24 mouse cellular contexts compared by ENCODE assay signal in genomic region chr3:122986906-122987305, GRCm38 (mm10). TPM values are rescaled to one million over a fixed set of nuclear protein-coding genes. Genes with fewer than 3 reads are reported as not detected.
DNase-seq lines count a peak whose midpoint lies in the region; ATAC-seq and TF ChIP-seq lines count a peak whose summit lies in the region.
"Had no signal": no experiment of that assay in that cellular context is flagged by ENCODE, and none has a peak within 500 bp of the region (broad histone marks: within the 10 kb centered on the region; RNA-seq: fewer than 3 reads in every experiment).

No protein-coding gene starts in this region.

- 63% methylated on average over 11 of the region's 11 CpGs for WGBS in heart, embryonic 12.5 days
- WGBS in kidney, adult 2 months, result 86% methylated on average over 11 of the region's 11 CpGs

- no peak for ATAC-seq in heart, embryonic 12.5 days (ENCODE audit: insufficient number of reproducible peaks, low FRiP score)
- ATAC-seq: inflammation-experienced regulatory T-cells, adult 6 months; liver, embryonic 12.5 days; midbrain, embryonic 13.5 days had no signal

- H3K27ac ChIP-seq in heart, embryonic 12.5 days (ENCODE audit: poor library complexity, severe bottlenecking), result peak overlapping the region; percentile 78
- peak overlapping the region; percentile 78 for H3K27ac ChIP-seq in kidney, adult 2 months (ENCODE audit: insufficient read depth, low read depth, low read length)
- H3K27ac ChIP-seq: embryonic facial prominence, embryonic 12.5 days; forebrain, embryonic 12.5 days; hindbrain, embryonic 13.5 days; limb, embryonic 13.5 days; liver, embryonic 12.5 days; midbrain, embryonic 13.5 days had no signal

- H3K4me1 ChIP-seq in heart, embryonic 12.5 days (replicated peaks), result peaks cover 31% of the 10 kb centered on the region
- H3K4me1 ChIP-seq in kidney, adult 2 months (ENCODE audit: control insufficient read depth, insufficient read depth, low read length), result peaks cover 15% of the 10 kb centered on the region; the same call in 1 of the 2 replicates

- no peak for TF ChIP-seq POLR2A in kidney, adult 2 months (IDR thresholded peaks at IDR 0.05; ENCODE audit: low read depth, low read length)

- no peaks in the 10 kb centered on the region for H3K36me3 ChIP-seq in heart, embryonic 12.5 days
- H3K36me3 ChIP-seq in kidney, adult 2 months (ENCODE audit: control insufficient read depth, insufficient read depth, low read length), result no peaks in the 10 kb centered on the region
- H3K36me3 ChIP-seq: embryonic facial prominence, embryonic 12.5 days; forebrain, embryonic 12.5 days; hindbrain, embryonic 13.5 days; limb, embryonic 13.5 days; liver, embryonic 12.5 days; midbrain, embryonic 13.5 days had no signal

- no peak overlapping the region for H3K9ac ChIP-seq in heart, embryonic 12.5 days
- H3K9ac ChIP-seq: embryonic facial prominence, embryonic 12.5 days; forebrain, embryonic 12.5 days; hindbrain, embryonic 13.5 days; limb, embryonic 13.5 days; liver, embryonic 12.5 days; midbrain, embryonic 13.5 days had no signal

- H3K4me2 ChIP-seq in heart, embryonic 12.5 days, result no peak overlapping the region
- H3K4me2 ChIP-seq: embryonic facial prominence, embryonic 12.5 days; forebrain, embryonic 12.5 days; hindbrain, embryonic 13.5 days; limb, embryonic 13.5 days; liver, embryonic 12.5 days; midbrain, embryonic 13.5 days had no signal

- no peaks in the 10 kb centered on the region for H3K9me3 ChIP-seq in heart, embryonic 12.5 days (replicated peaks)
- H3K9me3 ChIP-seq: embryonic facial prominence, embryonic 12.5 days; forebrain, embryonic 12.5 days; hindbrain, embryonic 13.5 days; limb, embryonic 13.5 days; liver, embryonic 12.5 days; midbrain, embryonic 13.5 days had no signal

- DNase-seq in heart, postnatal 10 days, result no peak
- no peak for DNase-seq in kidney, adult 2 months
- DNase-seq in kidney, postnatal 4 days, result no peak
- peak; percentile 20 for DNase-seq in 3T3-L1 (ENCODE audit: low read depth, low spot score)
- peak; percentile 33 for DNase-seq in NIH3T3 (ENCODE audit: low read depth)
- no peak for DNase-seq in thymus, postnatal 14 days
- DNase-seq: B cell, adult 2 months; cerebellum, adult 18-20 months; cerebellum, postnatal 14 days; gastrocnemius, postnatal 36 days; lung, postnatal 14 days; right cerebral cortex, postnatal 14 days; thymus, postnatal 25 days had no signal

- H3K4me3 ChIP-seq in heart, embryonic 12.5 days, result no peak overlapping the region
- no peak overlapping the region for H3K4me3 ChIP-seq in kidney, adult 2 months (ENCODE audit: insufficient read depth, low read depth, low read length)
- H3K4me3 ChIP-seq: embryonic facial prominence, embryonic 12.5 days; erythroblast, embryonic 14.5 days; forebrain, embryonic 12.5 days; hindbrain, embryonic 13.5 days; limb, embryonic 13.5 days; liver, embryonic 12.5 days; midbrain, embryonic 13.5 days had no signal

- intact Hi-C loops in heart, postnatal 10 days (cut with DNase I), result loop anchor here (5.0 kb wide), 1 partner anchor 170 kb away; no protein-coding TSS in a partner anchor

- no peaks in the 10 kb centered on the region for H3K27me3 ChIP-seq in heart, embryonic 12.5 days (replicated peaks)
- H3K27me3 ChIP-seq in kidney, adult 2 months (replicated peaks; ENCODE audit: control insufficient read depth, insufficient read depth, low read length), result no peaks in the 10 kb centered on the region
- H3K27me3 ChIP-seq: embryonic facial prominence, embryonic 12.5 days; forebrain, embryonic 12.5 days; hindbrain, embryonic 13.5 days; limb, embryonic 13.5 days; liver, embryonic 12.5 days; midbrain, embryonic 13.5 days had no signal

- no peak for TF ChIP-seq CTCF in kidney, adult 2 months (conservative IDR thresholded peaks at IDR 0.05; ENCODE audit: insufficient read depth, insufficient read length, low read depth, low read length)

RNA-seq across cellular contexts. Expression of gene Usp53, which starts 2.6 kb away (rescaled TPM):
- 7.9 and 8.8 TPM in 2 replicates for polyA plus RNA-seq in heart, embryonic 12.5 days (2016; fragmentation: Nextera tagmentation; extraction: Ambion mirVana)
- 1 to 10 TPM; 8.3 to 8.4 TPM for total RNA-seq in heart, postnatal 10 days (2021)
- 4.4 TPM in 2 replicates for polyA plus RNA-seq in kidney, adult 2 months (2012; rRNA removed)

RNA-seq across cellular contexts. Expression of gene Myoz2, which starts 47.9 kb away (rescaled TPM):
- polyA plus RNA-seq in heart, embryonic 12.5 days (2016; fragmentation: Nextera tagmentation; extraction: Ambion mirVana), result 154 and 163 TPM in 2 replicates
- 1,000 to 10,000 TPM; 1,201 to 1,221 TPM for total RNA-seq in heart, postnatal 10 days (2021)
- polyA plus RNA-seq in kidney, adult 2 months (2012; rRNA removed), result 3.8 TPM in 1 of 2 replicates, not detected in the other
- total RNA-seq: megakaryocyte, adult 5-6 weeks; monocyte, adult 5-6 weeks had no signal
- polyA plus RNA-seq: erythroblast, embryonic 14.5 days; forebrain, embryonic 12.5 days; inflammation-experienced regulatory T-cells, adult 6 months; midbrain, embryonic 13.5 days had no signal

Comparison
In these comparisons a context has a peak if more than half of its experiments do, and no peak if none do; other contexts are left out.
1. DNase-seq: peak in 3T3-L1 (single experiment) and NIH3T3 (single experiment); none in heart, postnatal 10 days (0 of 2), kidney, adult 2 months (single experiment), kidney, postnatal 4 days (0 of 2) and thymus, postnatal 14 days (single experiment).
2. RNA of gene Myoz2, which starts 47.9 kb away (polyA plus RNA-seq): 154 to 163 TPM in heart, embryonic 12.5 days; 3.8 TPM in kidney, adult 2 months; every median in the first group is over 10 times any median in the second.